Mouse (Mus musculus) brain, embryonic 14.5 days (tissue): ENCODE data around the gene Amdhd2. TPM values are rescaled to one million over a fixed set of nuclear protein-coding genes. Genes with fewer than 3 reads are reported as not detected.

Experiments
- DNase-seq: peaks from one replicate; pipeline ENCODE4 v3.0.0-alpha.2; 2011; ENCODE audit warnings: low read depth
- CTCF ChIP-seq: fragments of 200-500 bp; IDR thresholded peaks from 2 replicates; pipeline ENCODE4 v1.5.1; 2012; ENCODE audit warnings: inconsistent platforms, mild to moderate bottlenecking, moderate library complexity, borderline replicate concordance; ENCODE audit not compliant: insufficient read depth, insufficient read length; ENCODE audit errors: extremely low read depth
- POLR2A ChIP-seq: fragments of 200-500 bp; IDR thresholded peaks from 2 replicates; pipeline ENCODE4 v1.6.1; 2012; ENCODE audit warnings: mild to moderate bottlenecking, inconsistent platforms, borderline replicate concordance; ENCODE audit not compliant: poor library complexity, insufficient read depth, insufficient read length, severe bottlenecking; ENCODE audit errors: extremely low read depth
- polyA plus RNA-seq: library from polyadenylated mRNA; depleted of rRNA; stranded (reverse); fragments of >200 nt; gene quantifications from 2 replicates; pipeline ENCODE4 v1.2.3, GENCODE M21; 2012; rRNA removed

The Amdhd2 gene
- polyA plus RNA-seq, 1 experiment = 37.2 TPM

DNA sequence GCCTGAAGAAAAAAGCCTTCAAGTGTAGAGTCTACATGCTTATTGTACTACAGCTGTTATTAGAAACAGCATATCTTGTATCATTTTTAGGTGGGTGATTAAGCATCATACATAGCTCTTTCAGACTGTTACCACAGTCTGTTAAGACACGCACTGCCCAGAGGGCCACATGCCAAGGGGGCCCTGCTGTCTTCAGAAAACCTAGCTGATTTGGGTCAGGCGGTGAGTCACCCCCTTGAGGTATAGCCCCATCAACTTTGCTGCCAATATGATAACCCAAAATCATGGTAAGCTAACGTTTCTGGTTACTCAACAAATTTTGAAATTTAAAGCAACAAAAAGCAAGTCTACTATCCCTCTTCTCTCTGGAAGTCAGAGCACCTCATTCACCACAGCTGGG is 44.1 kb downstream of the Amdhd2 start:
- DNase-seq = no peak
- TF ChIP-seq POLR2A (no peak), CTCF (no peak)

GRCm38 (mm10) chr17:24113031-24113430 is 50.5 kb downstream of the Amdhd2 start:
- TF ChIP-seq CTCF (no peak), POLR2A (no peak)
- peak; percentile 1 for DNase-seq

- DNase-seq = peak; percentile 32
- TF ChIP-seq CTCF (no peak), POLR2A (no peak)
These were observed 52.3 kb downstream of the Amdhd2 start for GRCm38 (mm10) chr17:24111256-24111655.

DNA sequence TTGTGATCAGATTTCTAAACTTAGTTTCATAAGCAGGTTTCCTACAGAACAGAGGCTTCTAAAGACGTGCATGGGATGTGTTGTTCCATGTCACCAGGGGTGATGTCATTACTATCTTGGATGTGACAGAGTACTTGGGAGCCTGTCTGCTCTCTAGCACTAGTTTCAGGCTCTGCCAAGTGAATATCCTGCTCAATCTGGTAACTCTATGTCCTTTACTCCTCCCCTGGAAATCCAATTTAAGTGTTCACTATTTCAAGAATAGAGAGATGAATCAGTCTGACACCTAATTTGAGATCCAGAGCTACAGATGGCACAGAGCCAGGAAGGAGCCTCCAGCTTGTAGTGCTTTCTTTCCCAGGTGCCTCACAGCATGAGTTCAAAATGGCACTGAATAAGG is 54.7 kb downstream of the Amdhd2 start:
- TF ChIP-seq CTCF (no peak), POLR2A (no peak)
- DNase-seq = peak; percentile 31

Other genes starting within 250 kb of the Amdhd2 start
- not detected in 2 replicates for gene Dcpp3, start 246.3 kb downstream of the Amdhd2 start, polyA plus RNA-seq
- gene Sbp, start 222.1 kb downstream of the Amdhd2 start, polyA plus RNA-seq = not detected in 2 replicates
- not detected in 2 replicates for gene Sbpl, start 208.5 kb downstream of the Amdhd2 start, polyA plus RNA-seq
- 0.05 and 0.15 TPM in 2 replicates for gene Prss30, start 183.2 kb downstream of the Amdhd2 start, polyA plus RNA-seq
- gene Prss22, start 165.7 kb downstream of the Amdhd2 start, polyA plus RNA-seq = 0.11 TPM in 1 of 2 replicates, not detected in the other
- gene Prss27, start 125.6 kb downstream of the Amdhd2 start, polyA plus RNA-seq = 0.10 TPM in 1 of 2 replicates, not detected in the other
- 71.1 and 87.6 TPM in 2 replicates for gene Kctd5, start 90.3 kb downstream of the Amdhd2 start, polyA plus RNA-seq
- gene Pdpk1, start 12.8 kb downstream of the Amdhd2 start, polyA plus RNA-seq = 28.2 and 37.3 TPM in 2 replicates
- gene Atp6v0c, start 5.9 kb upstream of the Amdhd2 start, polyA plus RNA-seq = 1,361 and 1,487 TPM in 2 replicates
- 74.3 and 84.7 TPM in 2 replicates for gene Tbc1d24, start 41.8 kb upstream of the Amdhd2 start, polyA plus RNA-seq
- gene Ntn3, start 45.8 kb upstream of the Amdhd2 start, polyA plus RNA-seq = 8.0 and 10.2 TPM in 2 replicates
- gene Tedc2, start 57.1 kb upstream of the Amdhd2 start, polyA plus RNA-seq = 25.3 and 35.7 TPM in 2 replicates
- gene Ccnf, start 87.7 kb upstream of the Amdhd2 start, polyA plus RNA-seq = 16.2 and 21.6 TPM in 2 replicates
- 0.29 and 0.40 TPM in 2 replicates for gene Abca17, start 187.3 kb upstream of the Amdhd2 start, polyA plus RNA-seq
- gene Abca3, start 188.2 kb upstream of the Amdhd2 start, polyA plus RNA-seq = 39.4 and 51.7 TPM in 2 replicates